Mouse (Mus musculus) limb, embryonic 14.5 days (tissue): Measurements from ENCODE around the gene Get4. TPM values are rescaled to one million over a fixed set of nuclear protein-coding genes. Genes with fewer than 3 reads are reported as not detected.

Source experiments
- ATAC-seq: fragments of 200-750 bp; cut with Nextera tagmentation; 2 replicates; pipeline ENCODE4 v1.8.0; 2017; ENCODE audit warnings: low read depth, moderate number of reproducible peaks, moderate TSS enrichment; ENCODE audit not compliant: low FRiP score
- DNase-seq: peaks from one replicate; pipeline ENCODE4 v3.0.0-alpha.2; 2015; ENCODE audit warnings: low spot score
- H3K27ac ChIP-seq: fragments of 300-500 bp; sonication (generic); replicated peaks from 2 replicates; pipeline ENCODE4 v1.5.1; 2014; ENCODE audit warnings: low read depth, mild to moderate bottlenecking, low read length, moderate library complexity, mixed read lengths
- H3K27me3 ChIP-seq: fragments of 300-500 bp; sonication (generic); 2 replicates; pipeline ENCODE4 v1.6.1; 2014; ENCODE audit warnings: low read length, mixed read lengths; ENCODE audit not compliant: control insufficient read depth, insufficient read depth
- H3K36me3 ChIP-seq: fragments of 300-500 bp; sonication (generic); 2 replicates; pipeline ENCODE4 v1.6.1; 2014; ENCODE audit warnings: mild to moderate bottlenecking, low read length, moderate library complexity, mixed read lengths; ENCODE audit not compliant: control insufficient read depth, insufficient read depth
- H3K4me1 ChIP-seq: fragments of 300-500 bp; sonication (generic); 2 replicates; pipeline ENCODE4 v1.6.1; 2014; ENCODE audit warnings: antibody characterized with exemption, low read length, mixed read lengths; ENCODE audit not compliant: control insufficient read depth, insufficient read depth
- H3K4me2 ChIP-seq: fragments of 300-500 bp; sonication (generic); replicated peaks from 2 replicates; pipeline ENCODE4 v1.6.1; 2014; ENCODE audit warnings: low read depth, mild to moderate bottlenecking, low read length, moderate library complexity; ENCODE audit not compliant: severe bottlenecking
- H3K4me3 ChIP-seq: fragments of 300-500 bp; sonication (generic); replicated peaks from 2 replicates; pipeline ENCODE4 v1.5.1; 2014; ENCODE audit warnings: low read length
- H3K9ac ChIP-seq: fragments of 300-500 bp; sonication (generic); 2 replicates; pipeline ENCODE4 v1.6.1; 2014; ENCODE audit warnings: mild to moderate bottlenecking, low read depth, low read length, moderate library complexity; ENCODE audit not compliant: severe bottlenecking
- H3K9me3 ChIP-seq: fragments of 300-500 bp; sonication (generic); 2 replicates; pipeline ENCODE4 v1.6.1; 2016; ENCODE audit warnings: low read length; ENCODE audit not compliant: control insufficient read depth
- POLR2A ChIP-seq: fragments of 200-500 bp; IDR thresholded peaks from 2 replicates; pipeline ENCODE4 v1.8.0; 2012; ENCODE audit warnings: inconsistent platforms, mild to moderate bottlenecking, moderate library complexity, borderline replicate concordance; ENCODE audit not compliant: insufficient read depth, insufficient read length; ENCODE audit errors: extremely low read depth
- whole genome bisulfite sequencing: fragments of 180-500 bp; shearing (Covaris S2); extraction: QIAGEN DNeasy Blood & Tissue Kit; methylation state at CpG from one replicate; pipeline ENCODE4 v1.1.7; 2014; 5-methylcytosine and 5-hydroxymethylcytosine counted together
- polyA plus RNA-seq, 2 experiments: library from polyadenylated mRNA; depleted of rRNA in 1 of 2; stranded (reverse) in 1 of 2; unstranded in 1 of 2; fragments of >200 nt; fragmentation: Nextera tagmentation in 1 of 2; extraction: Ambion mirVana in 1 of 2; gene quantifications; 2 replicates each; pipeline versions ENCODE4 v1.2.1 to v1.2.3; 2012 to 2014

The Get4 gene
- polyA plus RNA-seq, 2 experiments = 136 to 152 TPM

- Histone ChIP-seq H3K9me3 (no peaks in the 10 kb centered on the region), H3K27me3 (no peaks in the 10 kb centered on the region), H3K4me1 (no peaks in the 10 kb centered on the region), H3K36me3 (peaks cover 96% of the 10 kb centered on the region), H3K4me3 (no peak overlapping the region), H3K9ac (no peak overlapping the region), H3K27ac (no peak overlapping the region), H3K4me2 (no peak overlapping the region)
- 88% methylated on average over 15 of the region's 15 CpGs for WGBS
- DNase-seq (no peak), ATAC-seq (no peak)
- TF ChIP-seq POLR2A = no peak
These were observed 10.9 kb upstream of the Get4 start for GRCm38 (mm10) chr5:139241022-139241761.

GRCm38 (mm10) chr5:139243384-139243783 is 8.7 kb upstream of the Get4 start:
- Histone ChIP-seq H3K9me3 (no peaks in the 10 kb centered on the region), H3K27me3 (no peaks in the 10 kb centered on the region), H3K4me3 (no peak overlapping the region), H3K27ac (no peak overlapping the region), H3K4me1 (no peaks in the 10 kb centered on the region), H3K36me3 (peaks cover 95% of the 10 kb centered on the region), H3K4me2 (no peak overlapping the region), H3K9ac (no peak overlapping the region)
- no peak for TF ChIP-seq POLR2A
- no peak for ATAC-seq
- 100% methylated on average over 1 of the region's 1 CpGs for WGBS
- DNase-seq = no peak

GRCm38 (mm10) chr5:139247767-139248166 is 4.4 kb upstream of the Get4 start:
- TF ChIP-seq POLR2A = no peak
- H3K4me3 ChIP-seq = no peak overlapping the region
- H3K9me3 ChIP-seq = no peaks in the 10 kb centered on the region
- H3K9ac ChIP-seq = no peak overlapping the region
- H3K4me2 ChIP-seq = no peak overlapping the region
- H3K36me3 ChIP-seq = peaks cover 66% of the 10 kb centered on the region
- ATAC-seq (no peak), DNase-seq (no peak)
- H3K27me3 ChIP-seq = no peaks in the 10 kb centered on the region
- 90% methylated on average over 3 of the region's 3 CpGs for WGBS
- H3K4me1 ChIP-seq = peaks cover 4% of the 10 kb centered on the region; the same call in 1 of the 2 replicates
- H3K27ac ChIP-seq = no peak overlapping the region

GRCm38 (mm10) chr5:139248846-139249245 is 3.3 kb upstream of the Get4 start:
- H3K9me3 ChIP-seq = no peaks in the 10 kb centered on the region
- no peak overlapping the region for H3K4me3 ChIP-seq
- H3K27me3 ChIP-seq = no peaks in the 10 kb centered on the region
- DNase-seq (no peak), ATAC-seq (no peak)
- TF ChIP-seq POLR2A = no peak
- H3K4me1 ChIP-seq = peaks cover 8% of the 10 kb centered on the region
- H3K36me3 ChIP-seq = peaks cover 57% of the 10 kb centered on the region
- no peak overlapping the region for H3K4me2 ChIP-seq
- H3K9ac ChIP-seq = no peak overlapping the region
- WGBS = 84% methylated on average over 3 of the region's 3 CpGs
- no peak overlapping the region for H3K27ac ChIP-seq

- H3K4me3 ChIP-seq = peak overlapping the region; percentile 80
- peaks cover 40% of the 10 kb centered on the region for H3K36me3 ChIP-seq
- ATAC-seq (no peak), DNase-seq (no peak)
- no peaks in the 10 kb centered on the region for H3K9me3 ChIP-seq
- H3K27me3 ChIP-seq = no peaks in the 10 kb centered on the region
- no peak overlapping the region for H3K27ac ChIP-seq
- peak overlapping the region; percentile 78 for H3K9ac ChIP-seq
- H3K4me1 ChIP-seq = peaks cover 8% of the 10 kb centered on the region
- peak overlapping the region; percentile 64 for H3K4me2 ChIP-seq
- WGBS = 78% methylated on average over 7 of the region's 7 CpGs
- TF ChIP-seq POLR2A = no peak
These were observed 845 bp upstream of the Get4 start for GRCm38 (mm10) chr5:139251279-139251678.
